Mouse (Mus musculus) spleen, adult 2 months (tissue): ENCODE data around the gene Fgfr4. TPM values are rescaled to one million over a fixed set of nuclear protein-coding genes. Genes with fewer than 3 reads are reported as not detected.

ENCODE experiments used
- DNase-seq, 2 experiments: peaks; one replicate each; pipeline versions ENCODE4 v3.0.0 to v3.0.0-alpha.2; 2012 to 2021; ENCODE audit warnings: low spot score in 2 of 2, low read depth in 1 of 2
- H3K27ac ChIP-seq: fragments of 200-500 bp; 2 replicates; pipeline ENCODE4 v1.5.1; 2012; ENCODE audit warnings: low read length, inconsistent platforms; ENCODE audit not compliant: insufficient read depth
- H3K27me3 ChIP-seq: fragments of 200-500 bp; 2 replicates; pipeline ENCODE4 v1.6.1; 2012; ENCODE audit warnings: mild to moderate bottlenecking, moderate library complexity, low read length, inconsistent platforms; ENCODE audit not compliant: control insufficient read depth, insufficient read depth
- H3K36me3 ChIP-seq: fragments of 200-500 bp; 2 replicates; pipeline ENCODE4 v1.6.1; 2012; ENCODE audit warnings: mild to moderate bottlenecking, low read length, inconsistent platforms; ENCODE audit not compliant: control insufficient read depth, insufficient read depth
- H3K4me1 ChIP-seq: fragments of 200-500 bp; 2 replicates; pipeline ENCODE4 v1.6.1; 2011; ENCODE audit warnings: inconsistent platforms; ENCODE audit not compliant: control insufficient read depth, insufficient read depth, insufficient read length
- H3K4me3 ChIP-seq: fragments of 200-500 bp; 2 replicates; pipeline ENCODE4 v1.5.1; 2011; ENCODE audit warnings: mild to moderate bottlenecking, inconsistent platforms; ENCODE audit not compliant: insufficient read depth, insufficient read length; ENCODE audit errors: extremely low read depth
- CTCF ChIP-seq: fragments of 200-500 bp; IDR thresholded peaks from 2 replicates; pipeline ENCODE4 v1.5.1; 2011; ENCODE audit warnings: mild to moderate bottlenecking, inconsistent platforms; ENCODE audit not compliant: insufficient read depth, insufficient read length, insufficient replicate concordance; ENCODE audit errors: extremely low read depth
- POLR2A ChIP-seq: fragments of 200-500 bp; IDR thresholded peaks from 2 replicates; pipeline ENCODE4 v1.6.1; 2011; ENCODE audit warnings: low read depth, low read length, inconsistent platforms
- WGBS: fragments of 180-500 bp; shearing (Covaris S2); methylation state at CpG from one replicate; pipeline ENCODE4 v1.1.7; 2018; 5-methylcytosine and 5-hydroxymethylcytosine counted together
- polyA plus RNA-seq: library from polyadenylated mRNA; depleted of rRNA; stranded (reverse); fragments of >200 nt; gene quantifications from 2 replicates; pipeline ENCODE4 v1.2.3, GENCODE M21; 2012

The Fgfr4 gene
- polyA plus RNA-seq, 1 experiment: 12.0 TPM

GRCm38 (mm10) chr13:55171517-55172335 lies 19.3 kb downstream of the Fgfr4 start:
- DNase-seq: no peak
- H3K36me3 ChIP-seq: no peaks in the 10 kb centered on the region
- H3K4me3 ChIP-seq: no peak overlapping the region
- 46% methylated on average over 26 of the region's 26 CpGs for WGBS
- TF ChIP-seq POLR2A (no peak), CTCF (no peak)
- H3K27ac ChIP-seq: peak overlapping the region; percentile 12; the same call in 1 of the 2 replicates
- no peaks in the 10 kb centered on the region for H3K4me1 ChIP-seq
- H3K27me3 ChIP-seq: peaks cover 2% of the 10 kb centered on the region; the same call in 1 of the 2 replicates

GRCm38 (mm10) chr13:55172336-55172770 lies 19.9 kb downstream of the Fgfr4 start:
- TF ChIP-seq POLR2A (no peak), CTCF (no peak)
- no peak overlapping the region for H3K4me3 ChIP-seq
- no peak overlapping the region for H3K27ac ChIP-seq
- no peaks in the 10 kb centered on the region for H3K4me1 ChIP-seq
- H3K36me3 ChIP-seq: no peaks in the 10 kb centered on the region
- WGBS: 46% methylated on average over 7 of the region's 7 CpGs
- peaks cover 2% of the 10 kb centered on the region; the same call in 1 of the 2 replicates for H3K27me3 ChIP-seq
- DNase-seq: no peak

DNA sequence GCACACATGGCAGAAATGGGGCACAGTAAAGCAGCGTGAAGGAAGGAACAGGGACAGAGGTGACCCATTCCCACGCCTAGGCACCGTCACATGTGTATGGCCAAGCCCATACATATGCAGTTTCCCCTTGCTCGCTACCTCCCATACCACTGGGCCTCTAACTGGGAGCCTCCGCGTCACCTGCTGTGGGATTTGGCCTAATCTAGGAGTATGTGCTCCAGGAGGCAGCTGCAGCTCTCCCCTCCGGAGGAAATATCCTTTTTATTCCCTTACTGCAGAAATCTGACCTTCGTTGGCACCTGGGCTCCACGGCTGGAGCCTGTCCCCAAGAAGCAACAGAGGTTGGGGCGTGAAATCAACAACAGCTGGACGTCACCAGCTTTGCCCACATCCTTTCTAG lies 21.9 kb downstream of the Fgfr4 start:
- WGBS: 89% methylated on average over 11 of the region's 11 CpGs
- TF ChIP-seq CTCF (no peak), POLR2A (no peak)
- Histone ChIP-seq H3K27me3 (peaks cover 2% of the 10 kb centered on the region; the same call in 1 of the 2 replicates), H3K27ac (no peak overlapping the region), H3K4me1 (no peaks in the 10 kb centered on the region), H3K4me3 (no peak overlapping the region), H3K36me3 (no peaks in the 10 kb centered on the region)
- no peak for DNase-seq

DNA sequence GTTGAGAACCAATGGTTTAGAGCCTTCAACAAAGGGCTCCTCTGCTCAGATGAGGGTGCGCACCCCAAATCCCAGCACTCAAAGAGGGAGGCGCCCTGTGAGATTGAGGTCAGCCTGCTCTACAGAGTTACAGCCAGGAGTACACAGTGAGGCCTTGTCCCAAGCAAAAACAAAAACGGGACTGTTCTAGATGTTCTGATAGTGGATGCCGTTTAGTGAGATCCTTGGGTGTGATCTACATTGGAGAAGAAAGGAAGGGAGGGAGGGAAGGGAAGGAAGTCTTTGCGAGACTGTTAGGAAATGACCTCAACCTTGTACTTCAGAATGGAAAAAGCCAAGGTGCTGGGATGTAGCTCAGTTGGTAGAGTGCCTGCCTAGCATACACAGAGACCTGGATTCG lies 23.8 kb downstream of the Fgfr4 start:
- Histone ChIP-seq H3K4me3 (no peak overlapping the region), H3K27me3 (peaks cover 2% of the 10 kb centered on the region; the same call in 1 of the 2 replicates), H3K27ac (no peak overlapping the region), H3K36me3 (no peaks in the 10 kb centered on the region), H3K4me1 (no peaks in the 10 kb centered on the region)
- no peak for TF ChIP-seq CTCF
- no peak for TF ChIP-seq POLR2A
- no peak for DNase-seq
- 72% methylated on average over 6 of the region's 6 CpGs for WGBS

DNA sequence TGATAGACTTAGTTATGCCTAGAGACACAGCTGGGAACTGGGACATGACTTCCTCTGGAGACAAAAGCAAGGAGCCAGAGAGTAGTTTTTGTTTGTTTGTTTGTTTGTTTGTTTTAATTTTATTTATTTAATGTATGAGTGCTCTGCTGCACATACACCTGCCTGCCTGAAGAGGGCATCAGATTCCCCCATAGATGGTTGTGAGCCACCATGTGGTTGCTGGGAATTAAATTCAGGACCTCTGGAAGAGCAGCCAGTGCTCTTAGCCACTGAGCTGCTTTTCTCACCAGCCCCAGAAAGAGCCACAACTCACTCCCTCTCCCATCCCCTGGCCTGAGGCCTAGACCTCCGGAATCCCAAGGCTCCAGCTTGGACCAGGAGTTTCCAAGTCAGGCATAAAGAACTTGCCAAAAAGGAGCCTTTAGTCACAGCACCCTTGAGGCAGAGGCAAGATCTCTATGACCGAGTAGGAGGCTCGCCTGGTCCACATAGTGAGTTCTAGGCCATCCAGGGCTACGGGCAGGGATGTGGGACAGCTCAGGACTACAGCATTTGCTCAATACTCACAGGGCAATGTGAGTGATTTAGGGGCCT lies 25.6 kb downstream of the Fgfr4 start:
- H3K4me3 ChIP-seq: no peak overlapping the region
- no peak for DNase-seq
- 80% methylated on average over 4 of the region's 4 CpGs for WGBS
- H3K36me3 ChIP-seq: no peaks in the 10 kb centered on the region
- H3K27ac ChIP-seq: no peak overlapping the region
- H3K4me1 ChIP-seq: no peaks in the 10 kb centered on the region; the same call in 1 of the 2 replicates
- no peaks in the 10 kb centered on the region for H3K27me3 ChIP-seq
- TF ChIP-seq CTCF: no peak; the same call in 1 of the 2 replicates
- no peak for TF ChIP-seq POLR2A

DNA sequence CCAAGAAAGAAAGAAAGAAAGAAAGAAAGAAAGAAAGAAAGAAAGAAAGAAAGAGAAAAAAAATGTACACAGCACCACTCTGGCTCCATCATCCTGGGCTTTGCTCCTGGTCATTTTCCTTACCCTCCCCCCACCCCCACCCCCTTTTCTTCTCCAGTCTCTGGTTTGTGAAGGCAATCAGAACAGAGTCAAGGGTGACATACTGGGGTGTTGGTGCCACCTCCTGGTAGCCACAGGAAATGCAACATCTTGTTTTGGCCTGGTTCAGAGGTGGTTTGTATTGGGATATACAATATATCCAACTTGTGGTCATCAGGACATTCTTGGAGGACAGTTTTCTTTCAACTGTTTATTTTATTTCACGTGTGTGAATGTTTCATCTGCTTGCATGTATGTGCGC lies 26.1 kb downstream of the Fgfr4 start:
- peak; percentile 34 to 63 for DNase-seq
- H3K27ac ChIP-seq: no peak overlapping the region
- H3K36me3 ChIP-seq: no peaks in the 10 kb centered on the region
- TF ChIP-seq POLR2A: no peak
- TF ChIP-seq CTCF: peak; percentile 74; the same call in 1 of the 2 replicates
- WGBS: 54% methylated on average over 2 of the region's 2 CpGs
- H3K27me3 ChIP-seq: no peaks in the 10 kb centered on the region
- no peaks in the 10 kb centered on the region; the same call in 1 of the 2 replicates for H3K4me1 ChIP-seq
- H3K4me3 ChIP-seq: no peak overlapping the region

DNA sequence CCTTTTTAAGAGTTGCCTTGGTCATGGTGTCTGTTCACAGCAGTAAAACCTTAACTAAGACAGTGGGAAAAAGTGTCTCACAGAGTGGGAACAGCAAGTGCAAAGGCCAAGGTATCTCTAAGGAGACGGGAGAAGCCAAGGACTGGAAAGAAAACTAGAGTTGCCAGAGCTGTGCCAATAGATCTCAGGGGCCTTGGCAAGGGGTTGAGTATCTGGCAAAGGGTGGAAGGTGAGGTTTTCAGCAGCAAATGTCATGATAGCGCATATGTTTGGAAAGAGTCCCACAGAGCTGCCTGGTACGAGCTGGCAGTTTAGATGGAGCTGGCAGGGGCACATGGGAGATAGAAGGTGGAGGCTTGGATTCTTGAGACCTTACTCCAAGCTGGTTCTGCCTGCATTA lies 27.2 kb downstream of the Fgfr4 start:
- no peak for DNase-seq
- H3K4me3 ChIP-seq: no peak overlapping the region
- H3K36me3 ChIP-seq: no peaks in the 10 kb centered on the region
- H3K27me3 ChIP-seq: no peaks in the 10 kb centered on the region
- TF ChIP-seq POLR2A: no peak
- TF ChIP-seq CTCF: no peak
- 88% methylated on average over 3 of the region's 3 CpGs for WGBS
- H3K27ac ChIP-seq: no peak overlapping the region
- H3K4me1 ChIP-seq: no peaks in the 10 kb centered on the region; the same call in 1 of the 2 replicates
